Mouse (Mus musculus): Measurements from ENCODE around the gene Csrp2. TPM values are rescaled to one million over a fixed set of nuclear protein-coding genes. Genes with fewer than 3 reads are reported as not detected.

Csrp2 gene
- not detected in 2 replicates for total RNA-seq (2014; fragmentation: Nextera tagmentation)
- 7.3 and 8.8 TPM in 2 replicates for total RNA-seq (2017)

DNA sequence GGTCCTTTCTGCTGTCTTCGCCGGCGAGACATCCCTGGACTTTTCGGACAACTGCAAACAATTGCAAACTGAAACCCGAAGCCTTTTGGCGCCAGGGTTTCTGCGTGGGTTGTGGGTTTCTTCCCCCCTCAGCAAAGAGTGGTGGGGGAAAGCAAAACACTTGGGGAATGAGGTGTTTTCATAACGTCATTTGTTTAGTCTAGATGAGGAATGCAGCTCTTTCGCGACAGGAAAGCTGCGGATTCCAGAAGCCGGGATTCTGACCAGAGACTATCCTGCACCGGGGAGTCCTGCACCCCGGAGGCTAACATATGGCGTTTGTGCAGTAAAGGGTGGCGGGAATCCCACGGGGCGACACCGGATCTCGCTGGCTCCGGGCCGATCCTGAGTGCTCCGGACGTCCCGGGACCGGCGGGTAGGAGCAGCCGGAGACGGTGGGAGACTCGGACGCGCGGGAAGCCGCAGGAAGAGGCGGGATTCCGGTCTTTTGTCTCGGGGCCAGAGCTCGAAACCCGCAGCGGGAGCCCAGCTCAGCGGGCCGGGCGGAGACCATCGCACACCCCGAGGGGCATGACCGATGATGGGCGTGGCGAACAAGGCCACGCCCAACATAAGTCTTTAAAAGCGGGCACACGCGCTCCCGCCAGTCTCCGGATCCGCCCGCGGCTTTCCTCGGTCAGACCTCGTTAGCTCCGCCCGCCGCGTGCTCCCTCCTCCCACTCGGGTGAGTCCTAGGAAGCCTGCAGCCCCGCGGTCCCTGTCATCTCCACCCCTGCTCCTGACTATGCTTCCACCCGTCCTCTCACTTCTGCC, at the start of gene Csrp2:
TSS of gene Csrp2 (plus strand) at position 259 of the 813 bp plus-strand sequence.
- peak; percentile 93 for ATAC-seq (replicated peaks; ENCODE audit: low FRiP score, low TSS enrichment, poor library complexity, severe bottlenecking)

DNA sequence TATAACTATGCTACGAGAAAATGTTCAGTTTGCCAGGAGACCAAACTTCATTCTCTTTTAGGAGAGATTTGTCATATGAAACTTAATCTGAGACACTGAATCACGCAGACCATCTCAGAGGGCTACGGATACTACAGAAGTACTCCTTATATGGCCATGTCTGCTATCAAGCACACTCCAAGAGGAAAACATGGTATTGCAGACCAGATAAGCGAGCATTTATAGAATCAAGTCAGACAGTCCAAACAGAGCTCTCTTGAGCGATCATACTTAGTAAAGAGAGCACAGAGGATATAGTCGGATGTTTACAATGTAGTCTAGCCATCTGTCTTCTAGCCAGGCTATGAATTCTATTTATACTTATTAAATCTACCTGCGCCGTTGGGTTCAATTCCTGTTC, 44.7 kb upstream of the Csrp2 start:
- ATAC-seq (replicated peaks; ENCODE audit: low FRiP score, low TSS enrichment, poor library complexity, severe bottlenecking) = no peak

DNA sequence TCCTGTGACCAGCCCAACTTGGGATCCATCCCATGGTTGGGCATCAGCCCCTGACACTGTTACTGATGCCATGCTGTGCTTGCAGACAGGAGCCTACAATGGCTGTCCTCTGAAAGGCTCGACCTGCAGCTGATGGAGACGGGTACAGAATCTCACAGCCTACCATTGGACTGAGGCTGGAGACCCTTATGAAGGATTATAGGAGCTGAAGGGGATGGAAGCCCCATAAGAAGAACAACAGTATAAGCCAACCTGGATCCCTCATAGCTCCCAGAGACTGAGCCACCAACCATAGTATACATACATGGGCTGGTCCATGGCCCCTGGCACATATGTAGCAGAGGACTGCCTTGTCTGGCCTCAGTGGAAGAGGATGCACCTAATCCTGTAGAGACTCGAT, 42.6 kb upstream of the Csrp2 start:
- ATAC-seq (replicated peaks; ENCODE audit: low FRiP score, low TSS enrichment, poor library complexity, severe bottlenecking) = no peak

DNA sequence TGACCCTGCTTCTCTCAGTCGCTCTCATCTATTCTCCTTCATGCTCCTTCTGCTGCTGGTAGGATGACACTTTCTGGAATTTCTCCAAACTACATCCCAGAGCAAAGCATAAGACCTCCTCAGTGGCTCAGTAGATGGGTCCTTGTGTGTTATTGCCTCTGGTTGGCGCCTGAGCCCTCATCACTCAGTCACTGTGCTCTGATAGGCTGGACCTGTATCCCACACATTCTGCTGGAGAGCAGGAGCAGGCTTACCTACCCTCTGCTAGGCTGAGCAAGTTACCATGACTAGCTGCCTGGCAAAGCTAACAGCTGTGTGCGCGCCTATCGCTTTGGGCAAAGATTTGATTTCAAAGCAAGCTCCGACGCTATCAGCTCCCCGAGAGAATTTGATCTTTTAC, 41.7 kb upstream of the Csrp2 start:
- no peak for ATAC-seq (replicated peaks; ENCODE audit: low FRiP score, low TSS enrichment, poor library complexity, severe bottlenecking)

DNA sequence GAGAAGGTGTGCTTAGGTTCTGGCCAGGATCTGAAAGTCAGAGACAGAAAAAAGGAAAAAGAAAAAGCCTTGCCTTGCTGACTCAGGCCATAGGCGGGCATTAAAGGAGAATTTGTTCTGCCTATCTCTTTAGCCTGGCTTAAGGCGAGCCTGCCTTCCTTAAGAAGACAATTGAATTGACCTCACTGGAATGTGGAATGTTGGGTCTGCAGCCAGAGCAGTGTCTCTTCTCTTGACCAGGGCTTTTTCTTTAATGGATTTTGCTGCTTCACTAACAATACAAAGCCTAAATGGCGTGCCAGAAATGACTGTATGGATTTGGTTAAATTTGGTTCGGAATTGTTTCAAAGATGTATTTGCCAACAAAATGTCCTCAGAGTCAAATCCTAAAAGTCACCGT, 40.9 kb upstream of the Csrp2 start:
- ATAC-seq (replicated peaks; ENCODE audit: low FRiP score, low TSS enrichment, poor library complexity, severe bottlenecking) = no peak

DNA sequence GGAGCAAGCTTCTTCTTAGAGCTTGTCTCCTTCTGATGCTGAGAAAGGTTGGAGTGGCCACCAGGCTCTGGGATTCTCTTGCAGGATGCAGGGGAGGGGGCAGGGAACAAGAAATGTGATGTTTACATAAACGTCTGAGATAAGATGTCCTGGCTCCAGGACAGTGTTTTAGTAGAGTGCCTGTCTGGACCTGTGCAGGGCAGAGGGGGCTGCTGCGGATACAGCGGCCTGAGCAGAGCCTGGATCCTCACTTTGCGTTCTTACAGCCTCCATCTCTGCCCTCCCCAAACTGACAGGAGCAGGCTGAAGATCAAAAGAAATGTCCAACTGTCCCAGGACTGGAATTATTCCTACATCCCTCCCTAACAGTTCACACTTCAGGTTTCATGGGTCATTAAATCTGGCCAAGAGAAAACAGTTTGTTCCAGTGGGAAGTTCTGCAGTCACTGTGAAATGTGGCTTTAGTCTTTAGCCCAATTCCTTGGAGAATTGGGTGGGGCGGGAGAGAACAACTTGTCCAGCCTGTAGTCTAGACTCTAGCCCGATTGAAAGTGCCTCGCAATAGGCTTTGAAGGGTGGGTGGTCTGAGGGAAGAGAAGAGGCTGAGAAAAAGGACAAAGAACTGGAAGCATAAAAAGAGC, 40.0 kb upstream of the Csrp2 start:
- no peak for ATAC-seq (replicated peaks; ENCODE audit: low FRiP score, low TSS enrichment, poor library complexity, severe bottlenecking)

DNA sequence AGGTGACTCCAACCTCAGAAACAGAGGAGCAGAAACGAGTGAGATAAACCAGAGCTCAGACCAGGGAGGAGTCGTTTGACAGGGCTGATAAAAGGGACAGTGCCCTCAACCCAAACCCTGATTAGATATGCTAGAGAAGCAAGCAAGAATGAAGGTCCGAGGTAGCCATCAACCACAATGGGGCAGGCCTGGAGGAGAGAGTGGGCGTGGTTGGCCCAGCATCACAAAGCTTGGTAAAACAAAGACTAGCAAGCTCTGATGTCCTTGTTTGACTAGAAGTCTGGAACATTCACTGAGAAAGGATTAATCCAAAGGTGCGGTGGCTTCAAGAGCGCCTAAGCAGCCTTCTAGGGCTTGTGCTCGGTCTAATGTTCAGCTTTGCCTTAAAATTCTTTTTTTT, 38.2 kb upstream of the Csrp2 start:
- no peak for ATAC-seq (replicated peaks; ENCODE audit: low FRiP score, low TSS enrichment, poor library complexity, severe bottlenecking)

DNA sequence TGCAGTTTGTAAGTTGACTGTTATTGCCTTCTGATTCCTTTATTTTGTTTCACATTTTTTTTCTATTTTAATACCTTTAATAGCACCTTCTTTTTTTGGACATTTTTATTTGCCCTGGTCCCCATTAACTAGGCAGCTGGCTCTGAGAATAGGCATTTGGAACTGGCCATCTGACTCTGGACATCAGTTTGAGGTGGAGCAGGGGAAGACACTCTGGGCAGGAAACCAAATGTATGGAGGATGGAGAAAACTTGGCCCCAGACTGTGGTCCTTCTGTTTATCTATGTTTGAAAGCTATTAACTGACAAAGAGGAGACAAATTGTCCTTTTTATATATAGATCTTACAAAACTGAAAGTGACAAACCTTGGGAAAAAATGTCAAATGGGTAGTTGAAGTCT, 36.9 kb upstream of the Csrp2 start:
- ATAC-seq (replicated peaks; ENCODE audit: low FRiP score, low TSS enrichment, poor library complexity, severe bottlenecking) = no peak

DNA sequence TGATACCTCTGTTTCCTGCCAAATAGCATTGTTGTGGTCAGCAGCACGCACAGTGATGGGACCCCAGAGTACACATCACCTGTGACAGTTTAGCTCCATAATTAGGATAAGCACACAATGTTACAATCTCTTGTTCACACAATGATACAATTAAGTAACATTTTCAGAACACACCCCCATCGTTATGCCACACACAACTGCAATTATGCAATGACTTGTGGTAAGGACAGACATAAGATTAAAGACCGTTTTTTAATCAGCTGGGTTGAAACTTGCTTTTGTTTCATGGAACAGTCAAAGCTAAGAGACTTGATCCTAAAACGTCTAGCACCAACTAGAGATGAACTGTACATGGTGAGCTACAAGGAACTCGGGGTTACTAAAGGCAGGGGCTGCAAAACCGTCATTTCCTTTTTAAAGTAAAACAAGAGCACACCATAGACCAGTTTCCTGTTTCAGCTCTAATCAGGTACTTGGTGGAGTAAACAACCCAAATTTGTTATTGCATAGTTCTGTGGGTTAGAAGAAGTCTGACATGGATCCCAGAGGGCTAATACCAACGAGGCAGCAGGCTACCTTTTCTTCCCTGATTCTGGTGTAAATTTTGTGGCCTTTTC, 28.8 kb upstream of the Csrp2 start:
- ATAC-seq (replicated peaks; ENCODE audit: low FRiP score, low TSS enrichment, poor library complexity, severe bottlenecking) = no peak

DNA sequence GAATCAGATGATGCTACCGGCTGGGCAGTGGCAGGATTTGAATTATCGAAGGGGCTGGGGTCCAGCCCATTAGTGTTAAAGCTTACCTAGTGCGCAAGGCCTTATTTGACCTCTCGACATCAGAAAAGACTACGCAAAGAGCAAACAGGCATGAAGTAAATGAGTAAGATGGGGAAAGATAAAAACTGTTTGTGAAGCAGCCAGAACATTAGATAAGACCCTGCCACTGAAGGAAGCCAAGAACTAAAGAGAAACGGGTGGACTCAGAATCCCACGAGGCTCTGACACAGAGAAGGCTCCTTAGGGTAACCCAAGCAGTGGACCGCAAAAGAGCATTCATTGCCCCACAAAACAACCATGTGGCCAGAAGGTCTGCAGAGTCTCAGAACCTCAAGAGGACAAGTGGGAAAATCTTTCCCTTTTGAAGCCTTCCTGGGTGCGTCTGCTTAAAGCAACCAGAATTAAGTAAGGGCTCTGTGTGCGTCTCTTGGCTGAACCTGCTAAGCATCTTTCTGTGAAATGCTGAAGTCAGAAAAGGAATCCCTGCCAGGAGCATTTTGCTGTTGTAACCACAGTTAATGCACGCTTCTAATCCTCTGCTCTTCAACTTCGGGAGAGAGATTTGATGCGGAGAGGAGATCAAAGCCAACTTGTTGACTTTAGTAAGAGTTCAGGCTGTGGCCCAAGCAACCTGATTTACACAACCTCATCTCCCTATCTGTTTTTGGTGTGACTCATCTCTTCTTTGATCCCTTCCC, 19.7 kb upstream of the Csrp2 start:
- no peak for ATAC-seq (replicated peaks; ENCODE audit: low FRiP score, low TSS enrichment, poor library complexity, severe bottlenecking)

DNA sequence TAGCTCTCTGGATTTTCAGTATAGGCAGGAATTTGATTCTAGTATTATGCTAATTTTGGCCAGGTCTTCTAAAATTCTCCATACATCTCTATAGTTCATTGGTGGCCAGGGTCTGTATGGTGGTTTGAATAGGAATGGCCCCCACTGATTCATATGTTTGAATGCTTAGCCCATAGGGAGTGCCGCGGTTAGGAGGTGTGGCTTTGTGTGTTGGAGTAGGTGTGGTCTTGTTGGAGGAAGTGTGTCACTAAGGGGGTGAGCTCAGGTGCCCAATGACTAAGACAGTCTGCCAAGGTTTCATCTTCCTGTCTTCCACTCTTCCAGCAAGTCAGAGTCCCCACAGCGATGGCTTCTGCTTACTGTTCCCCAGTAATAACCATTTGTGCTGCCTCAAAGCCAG, 15.7 kb upstream of the Csrp2 start:
- ATAC-seq (replicated peaks; ENCODE audit: low FRiP score, low TSS enrichment, poor library complexity, severe bottlenecking) = no peak

DNA sequence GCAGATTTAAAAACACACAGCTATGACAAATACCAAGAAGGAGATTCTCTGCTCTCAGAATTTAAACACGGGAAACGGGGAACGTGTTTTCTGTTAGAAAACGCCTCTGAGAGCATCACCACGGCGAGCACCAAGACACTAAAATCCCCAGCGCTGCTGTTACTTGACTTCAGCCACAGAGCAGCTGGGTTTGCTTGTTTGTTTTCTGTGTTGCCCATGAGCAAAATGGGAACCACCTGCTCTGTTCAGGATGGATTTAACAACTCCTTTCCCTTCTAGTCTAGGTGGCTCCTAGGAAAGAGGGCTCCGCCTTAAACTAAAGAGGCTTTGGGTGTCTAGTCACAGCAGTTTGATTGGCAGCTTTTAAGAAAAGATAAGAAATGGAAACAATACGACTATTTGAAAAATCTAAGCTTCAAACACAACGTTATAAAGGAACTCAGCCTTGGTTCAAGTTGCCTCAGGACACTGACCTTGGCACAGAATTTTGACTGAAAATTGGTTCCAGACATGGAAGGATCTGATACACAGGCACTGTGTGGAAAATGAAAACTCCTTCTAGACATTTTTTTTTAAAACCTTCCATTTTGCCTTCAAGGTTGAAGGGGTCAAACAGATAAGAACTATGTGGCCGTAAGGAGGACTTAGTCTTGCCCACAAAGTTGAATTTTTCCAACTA, 2.8 kb upstream of the Csrp2 start:
- no peak for ATAC-seq (replicated peaks; ENCODE audit: low FRiP score, low TSS enrichment, poor library complexity, severe bottlenecking)

DNA sequence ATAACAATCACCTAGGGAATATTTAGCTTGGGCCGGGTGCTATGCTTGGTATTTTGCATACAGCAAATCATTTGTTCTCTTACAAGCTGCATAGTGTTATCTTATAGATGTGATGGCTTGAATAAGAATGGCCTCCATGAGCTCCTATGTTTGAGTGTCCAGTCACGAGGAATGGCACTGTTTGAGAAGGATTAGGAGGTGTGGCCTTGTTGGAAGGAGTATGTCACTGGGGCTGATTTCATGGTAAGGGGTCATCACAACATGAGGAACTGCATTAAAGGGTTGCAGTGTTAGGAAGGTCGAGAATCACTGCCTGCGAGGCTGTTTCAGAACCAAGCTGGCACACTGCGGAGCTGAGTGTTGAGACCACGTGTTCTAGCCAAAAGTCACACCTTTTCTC, 2.1 kb upstream of the Csrp2 start:
- ATAC-seq (replicated peaks; ENCODE audit: low FRiP score, low TSS enrichment, poor library complexity, severe bottlenecking) = no peak

DNA sequence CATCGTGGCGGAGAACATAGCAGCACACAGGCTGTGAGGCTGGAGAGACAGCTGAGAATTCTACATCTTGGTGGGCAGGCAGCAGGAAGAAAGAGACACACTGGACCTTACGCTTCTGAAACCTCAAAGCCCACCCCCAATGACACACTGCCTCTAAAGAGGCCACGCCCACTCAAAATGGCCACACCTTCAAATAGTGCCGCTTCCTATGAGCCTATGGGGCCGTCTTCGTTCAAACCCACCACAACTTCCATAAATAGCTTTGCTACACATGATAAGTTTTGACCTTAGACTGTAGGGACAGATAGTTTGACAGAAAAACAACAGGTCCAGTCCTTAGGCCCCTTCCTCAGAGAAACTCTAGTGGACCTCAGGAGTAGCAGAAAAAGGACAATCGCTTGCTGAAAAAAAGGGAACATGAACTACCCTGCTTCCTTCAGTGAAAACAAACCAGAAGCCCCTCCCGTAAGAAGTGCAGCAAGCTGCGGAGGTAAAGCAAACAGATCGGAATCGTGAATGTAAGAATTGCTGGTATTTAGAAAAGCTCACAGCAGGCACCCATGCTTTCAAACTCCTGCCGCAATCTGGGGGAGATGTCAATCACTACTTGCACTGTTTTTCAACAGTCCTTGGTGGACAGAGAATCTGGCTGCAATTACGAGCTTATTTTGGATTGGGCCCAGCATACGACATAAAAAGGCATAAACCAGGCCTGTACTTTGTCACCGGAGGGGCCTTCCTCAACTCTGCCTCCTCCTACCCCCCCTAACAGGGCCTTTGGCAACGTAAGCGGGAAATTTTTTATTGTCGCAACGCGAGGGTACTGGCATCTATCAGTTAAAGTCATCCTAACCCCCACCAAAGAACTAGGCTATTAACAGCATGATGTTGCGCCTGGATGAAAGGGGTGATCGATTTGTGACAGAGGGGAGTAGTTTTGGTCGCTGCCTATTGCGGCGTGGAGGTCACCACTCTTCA, 886 bp upstream of the Csrp2 start:
- ATAC-seq (replicated peaks; ENCODE audit: low FRiP score, low TSS enrichment, poor library complexity, severe bottlenecking) = no peak

DNA sequence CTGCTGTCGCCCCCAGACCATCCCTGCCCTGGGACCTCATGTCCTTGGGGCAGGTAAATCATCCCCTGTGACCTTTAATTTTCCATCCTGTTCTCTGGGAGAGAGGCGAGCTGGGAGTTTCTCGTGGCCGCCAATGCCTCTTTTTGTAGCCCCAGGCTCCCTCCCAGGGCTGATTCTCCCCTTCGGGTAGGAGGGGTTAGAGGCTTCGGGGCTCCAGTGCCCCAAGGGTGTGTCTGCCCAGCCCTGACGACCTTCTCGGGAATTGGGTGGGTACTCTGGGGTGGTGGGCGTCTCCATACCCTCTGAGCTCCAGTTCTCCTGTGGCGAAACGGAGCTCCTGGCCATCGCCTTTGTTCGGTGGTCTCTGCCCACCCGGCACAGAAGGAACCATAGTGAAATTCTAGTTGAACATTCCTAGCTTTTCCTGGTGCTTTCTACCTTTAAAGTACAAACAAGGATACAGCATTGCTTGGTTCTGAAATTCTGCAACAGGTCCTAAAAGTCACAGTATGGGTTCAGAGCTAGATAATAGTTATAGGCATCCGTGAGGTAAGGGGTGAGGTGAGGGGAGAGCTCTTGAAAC, 870 bp downstream of the Csrp2 start:
- peak; percentile 24 for ATAC-seq (replicated peaks; ENCODE audit: low FRiP score, low TSS enrichment, poor library complexity, severe bottlenecking)

DNA sequence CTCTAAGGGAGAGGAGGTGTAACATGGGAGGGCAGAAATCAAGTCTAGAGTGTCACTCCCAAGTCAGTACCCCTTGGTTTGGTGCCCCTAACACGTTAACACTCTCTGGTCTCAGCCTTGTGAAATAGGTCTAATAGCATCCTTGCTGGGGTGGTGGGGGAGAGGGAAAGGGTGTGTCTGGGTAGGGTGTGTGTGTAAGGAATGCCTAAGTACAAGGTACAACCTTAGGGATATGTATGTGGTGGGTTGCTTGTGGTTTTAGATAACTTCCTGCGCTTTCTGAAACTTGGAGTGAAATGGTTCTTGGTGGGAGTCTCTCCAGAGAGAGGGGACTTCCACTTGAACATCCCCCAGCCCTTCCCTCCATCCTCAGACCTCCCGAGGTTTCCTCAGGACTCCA, 2.3 kb downstream of the Csrp2 start:
- ATAC-seq (replicated peaks; ENCODE audit: low FRiP score, low TSS enrichment, poor library complexity, severe bottlenecking) = no peak

DNA sequence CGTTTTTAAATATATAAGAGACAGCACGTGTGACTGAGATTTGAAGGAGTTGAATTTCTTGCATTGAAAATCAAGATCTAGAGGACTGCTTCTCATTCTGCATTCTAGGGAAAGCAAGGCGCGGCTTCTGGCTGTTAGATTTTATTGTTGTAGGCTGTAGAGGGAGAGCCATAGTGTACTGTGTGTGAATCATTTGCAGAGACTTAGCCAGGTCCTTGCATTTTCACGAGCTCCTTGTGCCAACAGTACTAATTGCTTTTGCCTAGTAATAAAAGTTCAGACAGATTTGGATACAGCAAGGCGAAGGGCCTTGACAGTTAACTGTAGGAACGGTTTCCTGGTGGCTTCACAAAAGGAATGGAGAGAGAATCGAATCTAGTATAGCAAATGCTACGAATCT, 3.0 kb downstream of the Csrp2 start:
- no peak for ATAC-seq (replicated peaks; ENCODE audit: low FRiP score, low TSS enrichment, poor library complexity, severe bottlenecking)

DNA sequence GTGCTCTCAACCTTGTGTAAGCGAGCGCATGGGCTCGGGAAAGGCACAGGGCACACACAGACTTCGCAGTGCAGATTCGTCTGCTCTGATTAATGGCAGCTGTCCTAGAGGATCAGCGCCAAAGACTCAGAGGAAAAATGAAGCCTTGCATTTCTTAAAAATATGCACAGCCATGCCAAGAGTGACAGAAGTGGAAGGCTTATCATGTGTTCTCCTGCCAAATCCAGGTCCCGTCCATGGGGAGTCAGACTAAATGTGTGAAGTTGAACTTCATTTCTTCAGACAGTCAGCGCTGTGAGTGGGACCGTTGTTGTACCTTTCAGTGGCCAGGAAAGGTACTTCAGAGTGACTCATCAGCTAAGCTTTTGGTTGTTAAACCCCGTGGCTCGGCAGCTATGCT, 7.9 kb downstream of the Csrp2 start:
- no peak for ATAC-seq (replicated peaks; ENCODE audit: low FRiP score, low TSS enrichment, poor library complexity, severe bottlenecking)
